Mouse (Mus musculus): ENCODE data around the gene Zfyve16.

Zfyve16 gene

GRCm38 (mm10) chr13:92467891-92468290, 62.8 kb downstream of the Zfyve16 start:
- DNase-seq (ENCODE audit: low read depth, low spot score), result no peak

DNA sequence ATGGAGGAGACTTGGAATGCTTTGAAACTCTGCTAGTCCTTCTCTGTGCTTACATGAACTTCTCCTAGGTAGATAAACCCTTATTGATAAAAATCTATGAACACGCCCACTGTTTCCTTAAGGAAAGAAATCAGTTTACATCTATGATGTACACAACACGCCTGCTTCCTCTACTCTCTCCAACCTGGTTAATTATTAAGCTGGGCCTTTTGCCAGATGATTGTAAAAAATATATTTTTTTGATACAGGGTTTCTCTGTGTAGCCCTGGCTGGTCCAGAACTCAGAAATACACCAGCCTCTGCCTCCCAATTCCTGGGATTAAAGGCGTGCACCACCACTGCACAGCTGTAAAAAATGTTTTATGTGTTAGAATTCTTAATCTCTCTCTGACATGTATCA, 66.0 kb downstream of the Zfyve16 start:
- DNase-seq (ENCODE audit: low read depth, low spot score), result no peak

GRCm38 (mm10) chr13:92446872-92447271, 83.8 kb downstream of the Zfyve16 start:
- no peak for DNase-seq (ENCODE audit: low read depth, low spot score)

DNA sequence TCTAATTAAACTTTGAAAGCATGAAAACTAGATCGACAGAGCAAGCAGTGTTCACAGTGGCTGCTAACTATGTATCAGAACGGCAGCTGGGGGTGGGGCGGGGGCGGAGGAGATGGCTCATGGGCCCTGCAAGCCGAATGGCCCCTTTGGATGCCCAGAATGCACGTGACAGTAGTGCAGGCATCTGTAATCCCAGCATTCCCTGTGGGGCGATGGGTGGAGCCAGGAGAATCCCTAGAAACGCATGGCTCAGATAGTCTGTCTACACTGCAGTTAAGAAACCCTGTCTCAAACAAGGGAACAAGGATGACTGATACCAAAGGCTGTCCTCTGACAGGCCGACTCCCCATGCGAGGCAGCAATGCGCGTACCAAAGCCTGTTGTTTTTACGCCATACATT, 90.4 kb downstream of the Zfyve16 start:
- no peak for DNase-seq (ENCODE audit: low read depth, low spot score)

DNA sequence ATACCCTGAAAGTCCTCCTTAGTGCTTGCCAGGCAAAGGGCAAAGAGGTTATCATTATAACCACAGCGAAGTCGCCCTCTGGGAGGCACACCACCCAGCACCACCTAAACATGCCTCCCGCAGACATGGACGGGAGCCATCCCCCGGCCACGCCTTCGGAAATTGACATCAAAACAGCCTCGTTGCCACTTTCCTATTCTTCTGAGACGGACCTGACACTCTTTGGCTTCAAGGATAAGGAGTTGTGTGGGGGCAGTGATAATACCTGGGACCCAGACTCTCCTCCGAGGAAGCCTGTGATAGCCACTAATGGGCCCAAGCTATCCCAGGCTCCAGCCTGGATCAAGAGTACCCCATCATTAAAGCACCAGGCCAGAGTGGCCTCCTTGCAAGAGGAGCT, 92.0 kb downstream of the Zfyve16 start:
- no peak for DNase-seq (ENCODE audit: low read depth, low spot score)
